Comparison of ENCODE assay signal across 17 mouse cellular contexts in genomic region chr9:21682827-21683226, GRCm38 (mm10). TPM values are rescaled to one million over a fixed set of nuclear protein-coding genes. Genes with fewer than 3 reads are reported as not detected.
DNase-seq lines count a peak whose midpoint lies in the region; ATAC-seq and TF ChIP-seq lines count a peak whose summit lies in the region.
"Had no signal": no experiment of that assay in that cellular context is flagged by ENCODE, and none has a peak within 500 bp of the region (broad histone marks: within the 10 kb centered on the region; RNA-seq: fewer than 3 reads in every experiment).

No protein-coding gene starts in this region.

- H3K4me3 ChIP-seq in layer of hippocampus, adult 2 months, result no peak overlapping the region
- H3K4me3 ChIP-seq in midbrain, embryonic 16.5 days (ENCODE audit: low read depth, low read length), result no peak overlapping the region
- H3K4me3 ChIP-seq: embryonic facial prominence, embryonic 13.5 days; intestine, embryonic 15.5 days; limb, embryonic 12.5 days; midbrain, embryonic 10.5 days had no signal

- no peak overlapping the region for H3K9ac ChIP-seq in midbrain, embryonic 16.5 days (ENCODE audit: low read depth, low read length)
- H3K9ac ChIP-seq: embryonic facial prominence, embryonic 13.5 days; intestine, embryonic 15.5 days; limb, embryonic 12.5 days had no signal

- DNase-seq in embryo, embryonic 10.5 days (ENCODE audit: low spot score), result peak; percentile 15
- DNase-seq in embryo, embryonic 9.5 days (ENCODE audit: extremely low spot score), result no peak
- DNase-seq in layer of hippocampus, adult 2 months (ENCODE audit: low spot score in 2 of 2), result no peak
- no peak for DNase-seq in layer of hippocampus, adult 11-12 months (ENCODE audit: low spot score)
- DNase-seq in 416B (ENCODE audit: low read depth), result peak; percentile 36
- no peak for DNase-seq in brain, embryonic 14.5 days (ENCODE audit: low read depth)
- DNase-seq in c-Kit-positive CD71-positive TER-119-positive erythroid progenitor cells, embryonic 14.5 days (ENCODE audit: low spot score), result no peak
- DNase-seq: cerebellum, adult 9-10 months; heart, postnatal 4 days; lung, postnatal 10 days; thymus, postnatal 14 days had no signal

- H3K4me2 ChIP-seq in midbrain, embryonic 16.5 days (ENCODE audit: low read length), result no peak overlapping the region
- H3K4me2 ChIP-seq: embryonic facial prominence, embryonic 13.5 days; heart, embryonic 11.5 days; intestine, embryonic 15.5 days; limb, embryonic 12.5 days had no signal

- no peaks in the 10 kb centered on the region for H3K9me3 ChIP-seq in midbrain, embryonic 16.5 days (replicated peaks; ENCODE audit: control insufficient read depth, low read length, poor library complexity, severe bottlenecking)
- H3K9me3 ChIP-seq: embryonic facial prominence, embryonic 13.5 days; intestine, embryonic 15.5 days; limb, embryonic 12.5 days; midbrain, embryonic 10.5 days had no signal

- no peaks in the 10 kb centered on the region for H3K4me1 ChIP-seq in midbrain, embryonic 16.5 days (ENCODE audit: control insufficient read depth, insufficient read depth, low read length)
- H3K4me1 ChIP-seq: embryonic facial prominence, embryonic 13.5 days; intestine, embryonic 15.5 days; limb, embryonic 12.5 days; midbrain, embryonic 10.5 days had no signal

- H3K27me3 ChIP-seq in midbrain, embryonic 16.5 days (ENCODE audit: control insufficient read depth, insufficient read depth, low read depth, low read length), result no peaks in the 10 kb centered on the region
- H3K27me3 ChIP-seq: embryonic facial prominence, embryonic 13.5 days; intestine, embryonic 15.5 days; limb, embryonic 12.5 days had no signal

- H3K36me3 ChIP-seq in midbrain, embryonic 16.5 days (ENCODE audit: control insufficient read depth, insufficient read depth, low read length), result peaks cover 53% of the 10 kb centered on the region

- no peak for TF ChIP-seq POLR2A in brain, embryonic 14.5 days (IDR thresholded peaks at IDR 0.05; ENCODE audit: borderline replicate concordance, extremely low read depth, insufficient read depth, insufficient read length, poor library complexity, severe bottlenecking)

- ATAC-seq in midbrain, embryonic 16.5 days, result no peak
- ATAC-seq: intestine, embryonic 15.5 days had no signal

- WGBS in midbrain, embryonic 16.5 days, result 83% methylated on average over 4 of the region's 4 CpGs

- peak overlapping the region; percentile 73 for H3K27ac ChIP-seq in layer of hippocampus, adult 2 months
- no peak overlapping the region for H3K27ac ChIP-seq in midbrain, embryonic 16.5 days (ENCODE audit: low read length)
- H3K27ac ChIP-seq: embryonic facial prominence, embryonic 13.5 days; intestine, embryonic 15.5 days; limb, embryonic 12.5 days; midbrain, embryonic 10.5 days had no signal

- peak; percentile 64 for TF ChIP-seq CTCF in layer of hippocampus, adult 2 months (conservative IDR thresholded peaks at IDR 0.05)
- peak; percentile 41; the same call in 1 of the 2 replicates for TF ChIP-seq CTCF in brain, embryonic 14.5 days (IDR thresholded peaks at IDR 0.05; ENCODE audit: borderline replicate concordance, extremely low read depth, insufficient read depth, insufficient read length)

RNA-seq across cellular contexts. Expression of gene Ldlr, which starts 40.5 kb away (rescaled TPM):
- 10 to 100 TPM; 12.0 to 16.2 TPM for total RNA-seq in layer of hippocampus, adult 2 months (2021)
- 21.3 and 21.4 TPM in 2 replicates for polyA plus RNA-seq in brain, embryonic 14.5 days (2012; rRNA removed)
- 16.0 and 17.2 TPM in 2 replicates for polyA plus RNA-seq in midbrain, embryonic 16.5 days (2015; fragmentation: Nextera tagmentation; extraction: Ambion mirVana)

Comparison
In these comparisons a context has a peak if more than half of its experiments do, and no peak if none do; other contexts are left out.
1. DNase-seq: peak in embryo, embryonic 10.5 days (single experiment) and 416B (single experiment); none in embryo, embryonic 9.5 days (single experiment), layer of hippocampus, adult 2 months (0 of 2), layer of hippocampus, adult 11-12 months (single experiment), brain, embryonic 14.5 days (single experiment) and c-Kit-positive CD71-positive TER-119-positive erythroid progenitor cells, embryonic 14.5 days (single experiment).